Mouse (Mus musculus) monocyte, adult 2 months (primary cell): ENCODE measurements around the gene Med13l.

Source experiments
- DNase-seq, 2 experiments: peaks; one replicate each; pipeline ENCODE4 v3.0.0; 2022; ENCODE audit warnings: low spot score in 2 of 2, low read depth in 1 of 2

Med13l gene

DNA sequence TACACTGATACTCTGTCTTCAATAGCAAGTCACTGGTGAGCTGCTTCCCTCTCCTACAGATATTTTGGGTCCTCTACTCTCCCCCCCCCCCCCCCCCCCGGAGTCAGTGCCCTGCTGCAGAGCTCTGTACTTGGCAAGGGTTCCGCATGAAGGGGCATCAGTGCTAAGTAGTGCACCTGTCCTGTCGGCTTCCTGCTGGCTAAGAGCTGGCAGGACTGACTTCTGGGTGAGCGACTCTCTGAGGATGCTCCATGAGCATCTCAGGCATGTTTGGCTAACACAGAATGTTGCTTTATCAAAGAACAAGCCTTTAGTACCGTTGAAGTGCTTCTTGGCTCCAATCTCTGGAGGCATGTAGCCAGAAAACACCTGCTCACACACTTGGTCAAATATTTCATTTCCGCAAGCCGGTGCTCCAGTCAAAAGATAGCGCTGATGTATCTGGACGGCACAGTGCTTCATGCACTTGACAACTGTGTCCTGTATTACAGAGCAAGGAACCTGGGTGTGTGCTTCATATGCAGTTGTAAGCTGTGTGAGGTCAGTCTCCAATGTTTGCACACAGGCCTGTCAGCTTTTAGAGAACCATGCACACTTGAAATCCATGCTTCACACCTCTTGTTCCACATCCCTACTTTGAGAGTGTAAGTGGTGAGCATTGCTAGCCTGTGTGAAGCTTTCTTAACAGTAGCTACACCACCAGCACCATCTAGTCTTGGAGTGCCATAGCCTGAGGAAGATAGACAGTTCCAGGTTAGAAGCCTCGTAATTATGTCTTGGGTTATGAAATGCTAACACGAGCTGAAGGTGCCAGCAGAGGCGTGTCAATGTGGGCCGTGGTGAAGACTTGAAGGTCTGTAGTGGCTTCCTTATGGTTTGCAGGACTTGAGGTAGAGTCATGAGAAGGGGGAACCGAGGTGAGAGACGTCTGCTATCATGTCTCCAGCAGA, 128.7 kb downstream of the Med13l start:
- no peak for DNase-seq

DNA sequence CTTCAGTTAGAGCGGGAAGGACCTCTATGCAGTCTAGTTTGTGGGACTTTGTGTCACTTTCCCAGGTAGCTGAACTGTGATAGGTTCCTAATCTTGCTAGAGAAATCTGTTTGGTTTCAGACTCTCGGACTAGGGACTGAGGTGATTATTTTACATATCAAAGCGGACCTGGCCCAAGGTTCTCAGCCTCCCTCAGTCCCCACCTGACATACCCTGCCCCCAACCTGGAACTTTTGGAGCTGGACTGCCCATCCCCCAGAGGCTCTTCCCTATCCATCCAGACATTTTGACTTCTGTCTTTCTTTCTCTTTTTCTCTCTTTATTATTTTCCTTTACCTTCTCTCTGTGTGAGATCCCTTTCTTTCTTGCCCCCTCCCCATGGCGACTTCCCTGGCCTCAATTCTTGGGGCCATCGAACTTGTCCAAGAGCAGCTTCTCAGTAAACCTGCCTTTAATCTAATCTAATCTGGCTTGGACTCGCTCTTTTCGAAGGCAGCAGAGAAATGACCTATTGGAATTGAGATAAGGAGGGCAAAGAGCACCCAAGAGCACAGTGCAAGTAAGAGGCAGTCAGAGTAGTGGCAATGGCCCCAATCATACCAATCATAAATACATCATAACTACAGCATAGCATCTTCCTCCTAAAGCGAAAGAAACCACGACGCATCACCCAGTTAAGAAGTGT, 130.7 kb downstream of the Med13l start:
- no peak for DNase-seq

DNA sequence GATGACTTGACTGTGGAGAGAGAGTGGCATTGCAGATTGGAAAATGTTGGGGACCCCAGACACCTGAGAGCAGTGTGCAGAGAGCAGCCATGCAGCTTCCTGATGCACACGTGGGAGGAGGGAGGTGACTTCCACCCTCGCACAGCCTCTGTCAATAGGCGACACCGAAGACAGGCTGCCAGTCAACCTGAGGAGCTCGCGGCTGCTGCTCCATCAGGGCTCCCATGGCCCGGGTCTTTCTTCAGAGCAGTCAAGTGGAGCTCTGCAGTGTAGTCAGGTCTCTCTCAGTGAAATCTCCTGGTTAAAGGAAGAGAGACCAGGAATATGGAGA, 131.2 kb downstream of the Med13l start:
- no peak for DNase-seq

DNA sequence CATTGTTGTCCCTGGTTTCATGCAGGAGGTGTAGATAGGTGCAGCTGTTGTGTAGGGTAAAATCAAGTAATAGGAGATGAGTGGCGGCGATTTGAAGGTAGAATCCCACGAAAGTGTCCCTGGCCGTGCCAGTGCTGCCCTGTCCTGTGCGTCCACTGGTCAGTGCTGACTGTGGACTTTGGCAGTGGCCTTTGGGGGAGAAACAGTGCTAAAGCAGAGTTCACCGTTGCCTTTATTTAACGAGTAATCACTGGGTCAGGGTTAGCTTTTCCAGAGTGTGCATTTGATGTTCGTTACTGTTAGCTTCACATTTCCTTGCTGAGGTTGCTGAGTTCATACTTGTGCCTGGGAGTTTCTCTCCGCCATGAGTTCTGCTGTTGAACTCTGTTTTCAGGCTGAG, 133.5 kb downstream of the Med13l start:
- no peak for DNase-seq

DNA sequence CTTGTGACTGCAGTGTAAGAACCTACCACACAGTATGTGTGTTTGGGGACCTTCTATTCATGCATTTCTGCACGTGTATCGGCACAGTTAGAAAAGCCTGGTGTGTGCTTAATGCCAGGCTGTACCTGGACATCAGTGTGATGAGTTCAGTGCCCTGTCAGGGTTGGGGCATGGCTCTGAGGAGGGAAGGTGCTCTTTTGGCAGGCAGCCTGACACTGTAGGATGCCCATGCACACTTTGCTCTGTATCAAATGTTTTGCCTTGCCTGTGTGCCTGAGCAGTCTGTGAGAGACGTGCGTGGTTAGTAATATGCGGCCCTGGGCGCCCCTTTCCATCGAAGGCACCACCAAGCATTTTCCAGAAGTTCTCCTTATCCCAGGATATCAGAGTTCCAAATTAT, 136.6 kb downstream of the Med13l start:
- no peak for DNase-seq

DNA sequence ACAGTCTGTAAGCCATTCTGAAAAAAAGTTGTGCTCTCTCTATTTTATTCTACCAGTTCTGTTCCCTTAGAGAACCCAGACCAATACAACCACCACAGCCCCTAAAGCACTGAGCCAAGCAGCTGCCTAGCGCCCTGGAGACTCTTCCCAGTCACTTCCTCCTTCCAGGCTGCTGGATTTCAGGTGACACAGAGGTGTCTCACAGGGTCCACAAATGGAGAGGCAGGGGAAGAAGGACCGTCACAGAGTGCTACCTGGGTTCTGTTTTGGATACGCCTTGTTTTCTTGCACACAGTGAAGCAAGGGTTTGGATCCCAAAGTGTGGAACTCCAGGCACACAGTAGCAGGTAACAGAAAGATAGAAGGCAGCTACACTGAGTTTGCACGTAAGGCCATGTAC, 140.5 kb downstream of the Med13l start:
- DNase-seq, result no peak

DNA sequence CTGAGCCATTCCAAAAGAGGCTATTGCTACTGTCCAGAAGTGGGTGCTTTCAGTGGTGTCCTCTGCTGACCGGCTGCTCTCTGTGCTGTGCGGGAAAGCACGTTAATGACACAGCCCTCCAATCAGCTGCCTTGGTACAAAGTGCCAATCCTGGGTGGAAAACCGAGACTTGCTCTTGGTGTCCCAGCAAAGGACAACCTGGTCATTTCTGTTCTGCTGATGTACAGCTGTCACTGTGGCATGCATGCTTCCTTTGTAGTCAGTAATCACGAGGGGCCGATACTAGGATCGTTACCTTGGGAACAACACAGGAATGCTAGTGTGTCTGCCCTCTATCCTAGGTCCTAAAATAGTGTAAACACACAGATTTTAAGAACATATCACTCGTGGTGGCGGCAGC, 142.2 kb downstream of the Med13l start:
- no peak for DNase-seq

DNA sequence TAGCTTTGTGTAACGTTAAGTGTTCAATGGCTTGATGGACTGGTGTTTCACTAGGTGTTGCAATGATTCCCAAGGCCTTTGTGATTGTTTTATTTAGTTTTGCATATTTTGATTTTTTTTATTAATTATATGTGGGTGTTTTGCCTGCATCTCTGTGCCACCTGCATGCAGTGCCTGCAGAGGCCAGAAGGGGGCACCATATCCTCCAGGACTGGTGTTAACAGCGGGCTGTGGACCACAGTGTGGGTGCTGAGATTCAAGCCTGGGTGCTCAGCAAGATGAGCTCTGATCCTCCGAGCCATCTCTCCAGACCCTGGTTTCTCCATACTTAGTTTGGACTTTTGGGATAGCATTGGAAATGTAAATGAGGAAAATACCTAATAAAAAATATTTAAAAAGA, 143.7 kb downstream of the Med13l start:
- peak in 1 of 2 experiments; percentile 27 for DNase-seq

DNA sequence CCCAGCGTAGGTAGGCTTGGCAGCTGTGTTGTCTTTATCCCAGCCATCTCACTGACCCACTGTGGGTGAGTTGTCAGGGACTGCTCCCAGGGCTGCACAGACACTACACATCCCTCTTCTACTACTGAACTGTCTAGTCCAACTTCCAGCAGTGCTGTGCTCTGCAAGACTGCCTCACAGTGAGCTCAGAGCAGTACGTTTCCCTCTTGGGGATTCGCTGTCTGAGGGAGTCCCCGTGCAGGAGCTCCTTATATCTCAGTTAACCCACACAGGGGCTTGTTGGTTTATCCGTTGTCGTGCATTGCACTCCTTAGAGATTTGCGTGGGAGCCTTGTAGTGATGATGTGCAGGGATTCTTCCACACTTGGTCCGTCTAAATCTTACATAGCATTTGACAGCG, 144.5 kb downstream of the Med13l start:
- no peak for DNase-seq

DNA sequence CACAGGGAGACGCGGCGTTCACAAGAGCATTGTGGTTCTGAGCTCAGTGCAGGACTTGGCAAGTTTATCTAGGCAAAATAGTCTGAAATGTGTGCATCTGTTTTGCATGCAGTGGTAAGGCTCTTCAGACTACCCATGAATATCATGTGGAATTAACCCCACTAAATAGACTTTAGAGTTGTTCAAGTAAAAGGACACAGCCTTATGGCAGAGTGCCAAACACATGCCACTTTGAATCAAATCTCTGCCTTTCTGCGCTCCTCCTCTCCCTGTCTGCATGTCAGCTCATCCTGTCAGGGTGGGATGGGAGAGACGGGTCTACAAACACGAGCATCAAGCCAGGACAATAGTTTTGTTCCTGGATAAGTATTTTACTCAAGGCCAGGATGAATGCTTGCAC, 145.5 kb downstream of the Med13l start:
- DNase-seq, result no peak

DNA sequence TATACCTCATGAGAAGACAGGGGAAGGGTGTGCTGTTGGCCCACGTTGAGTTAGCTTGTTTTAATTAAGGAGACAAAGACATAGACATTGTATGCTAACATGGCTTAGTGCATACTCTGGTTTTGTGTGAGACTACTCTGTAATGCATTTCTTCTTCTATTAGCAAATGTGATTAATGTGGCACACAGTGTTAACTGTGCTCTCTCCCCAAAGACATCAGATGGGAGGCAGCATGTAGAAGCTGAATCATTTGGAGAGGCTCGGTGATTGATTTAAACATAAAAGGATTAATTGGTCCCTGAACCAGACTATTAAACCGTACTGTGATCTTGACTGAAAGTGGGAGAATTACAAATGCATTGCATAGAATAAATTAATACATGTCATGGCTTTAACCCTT, 145.9 kb downstream of the Med13l start:
- DNase-seq, result no peak

DNA sequence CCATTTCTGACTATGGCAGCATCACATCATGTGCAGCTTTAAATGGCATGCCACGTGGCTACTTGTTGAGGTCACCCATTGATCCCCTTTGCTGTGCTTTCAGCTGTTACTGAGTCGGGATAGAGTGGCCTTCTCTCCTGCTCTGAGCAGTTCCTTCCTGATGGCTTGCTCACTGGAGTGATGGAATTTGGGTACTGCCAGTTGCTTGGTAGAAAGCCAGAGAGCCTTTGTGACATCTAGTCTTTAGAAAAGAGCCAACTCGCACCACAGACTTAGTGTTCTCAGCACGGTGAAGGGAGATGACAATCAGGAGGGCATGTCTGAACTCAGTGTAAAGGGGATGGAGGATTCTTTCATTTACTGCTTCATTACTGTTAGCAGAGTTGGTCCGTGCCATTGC, 147.0 kb downstream of the Med13l start:
- DNase-seq, result no peak

DNA sequence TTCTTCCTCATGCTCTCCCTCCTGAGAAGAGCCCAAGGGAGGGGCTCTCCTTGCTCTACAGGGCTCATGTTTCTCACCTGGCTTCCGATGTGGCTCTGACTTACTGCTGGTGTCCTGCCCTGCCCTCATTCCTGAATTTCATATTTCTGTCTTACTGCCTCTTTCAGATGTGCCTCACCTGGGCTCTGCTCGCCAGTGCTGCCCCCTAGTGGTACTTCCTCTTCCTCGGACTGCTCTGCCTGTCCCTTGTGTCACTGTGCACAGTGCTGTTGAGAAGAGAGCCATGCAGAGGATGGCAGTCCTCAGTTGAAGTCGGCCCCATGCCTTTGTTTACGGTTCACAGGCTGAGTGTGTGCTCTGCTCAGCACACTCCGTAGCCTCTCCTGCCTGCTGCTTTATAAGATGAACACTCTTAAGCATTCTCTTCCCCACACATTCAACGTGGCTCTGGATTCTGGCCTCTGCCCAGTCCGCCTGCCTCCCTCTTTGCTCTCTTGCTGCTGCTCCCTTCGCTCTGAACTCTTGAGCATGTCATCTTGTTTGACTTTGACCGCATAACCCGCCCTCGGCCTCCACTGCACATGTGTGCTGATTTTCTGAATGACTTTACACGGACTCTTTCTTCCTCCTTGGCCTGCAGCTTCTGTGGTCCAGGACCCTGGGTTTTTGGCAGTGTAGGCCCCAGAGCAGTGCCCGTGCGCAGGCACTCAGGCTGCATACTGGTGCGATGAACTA, 147.9 kb downstream of the Med13l start:
- peak in 1 of 2 experiments; percentile 26 for DNase-seq

DNA sequence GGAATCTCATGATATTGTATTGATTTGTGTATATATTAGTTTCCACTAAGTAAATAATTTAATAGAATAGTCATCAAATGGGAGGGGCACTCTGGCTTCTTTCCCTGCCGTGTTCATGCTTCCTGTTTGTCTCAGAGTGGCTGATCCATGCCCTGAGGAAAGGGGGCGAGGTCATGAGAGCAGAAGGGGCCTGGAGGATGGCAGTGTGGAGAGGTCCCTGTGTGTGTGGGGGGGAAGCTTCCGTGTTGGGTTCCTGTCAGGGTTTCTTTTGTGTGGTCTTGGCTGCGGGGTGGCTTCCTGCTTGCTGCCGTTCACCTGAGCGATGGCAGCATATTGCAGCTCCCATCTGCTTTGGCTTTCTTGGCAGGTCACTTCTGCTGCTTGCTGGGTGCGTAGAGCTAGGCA, 149.4 kb downstream of the Med13l start:
- no peak for DNase-seq

DNA sequence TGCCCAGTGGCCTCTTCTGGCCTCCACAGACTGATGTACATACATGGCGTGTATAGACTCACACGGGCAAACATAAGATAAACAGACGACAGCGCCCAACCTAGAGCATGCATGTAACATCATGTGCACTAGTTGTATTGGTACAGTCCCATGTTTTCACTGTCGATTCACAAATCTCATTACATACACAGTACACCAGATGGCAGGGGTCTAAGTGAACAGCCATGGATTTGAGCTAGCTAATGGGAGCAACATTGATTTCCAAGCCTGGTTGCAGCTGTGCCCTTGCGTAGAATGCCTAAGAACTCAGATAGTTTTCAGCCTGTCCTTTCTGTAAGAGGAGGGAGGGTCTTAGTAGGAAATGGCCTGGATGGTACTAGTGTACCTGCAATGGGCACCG, 155.0 kb downstream of the Med13l start:
- no peak for DNase-seq

DNA sequence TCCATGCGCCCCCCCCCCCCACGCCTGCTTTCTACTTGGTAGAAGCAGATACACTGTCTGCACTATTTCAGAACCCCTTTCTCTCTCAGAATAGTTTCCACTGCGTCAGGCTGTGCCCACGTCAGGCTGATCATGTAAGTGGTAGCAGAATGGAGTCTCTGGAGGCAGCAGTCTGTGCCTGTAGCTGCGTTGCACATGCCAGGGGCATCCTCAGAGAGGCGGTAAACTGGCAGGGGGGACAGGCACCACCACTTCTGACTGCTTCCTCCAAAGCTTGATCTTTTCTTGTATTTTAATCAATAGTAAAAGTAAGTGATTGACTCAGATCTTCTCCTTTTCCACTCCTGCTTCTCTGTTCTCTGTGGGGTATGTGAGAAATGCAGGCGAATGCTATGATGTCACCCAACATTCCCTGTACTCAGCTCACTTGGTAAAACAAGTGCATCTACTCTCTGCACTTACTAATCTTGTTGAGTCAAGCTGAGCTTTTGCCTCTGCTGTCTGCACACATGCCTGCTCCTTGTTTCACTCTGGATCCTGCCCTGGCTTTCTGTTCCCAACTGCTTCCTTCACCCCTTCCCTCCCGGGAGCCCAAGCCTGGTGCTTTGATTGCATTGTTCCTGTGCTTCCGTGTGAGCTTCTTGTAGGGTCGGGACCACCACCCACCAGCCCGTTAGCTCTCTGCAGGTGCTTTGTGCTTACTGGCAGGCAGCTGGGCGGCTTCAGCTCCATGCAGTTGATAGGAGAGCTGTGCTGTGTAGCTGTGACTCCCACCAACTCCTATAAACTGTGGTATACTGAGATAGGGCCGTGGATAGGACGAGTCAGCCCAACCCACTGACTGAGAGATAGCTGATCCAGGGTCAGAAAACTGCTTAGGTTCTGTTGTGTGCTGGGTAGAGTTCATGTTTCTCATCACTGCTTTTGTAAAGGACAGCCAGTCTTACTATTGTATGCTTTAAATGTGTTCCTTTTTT, 156.1 kb downstream of the Med13l start:
- no peak for DNase-seq

DNA sequence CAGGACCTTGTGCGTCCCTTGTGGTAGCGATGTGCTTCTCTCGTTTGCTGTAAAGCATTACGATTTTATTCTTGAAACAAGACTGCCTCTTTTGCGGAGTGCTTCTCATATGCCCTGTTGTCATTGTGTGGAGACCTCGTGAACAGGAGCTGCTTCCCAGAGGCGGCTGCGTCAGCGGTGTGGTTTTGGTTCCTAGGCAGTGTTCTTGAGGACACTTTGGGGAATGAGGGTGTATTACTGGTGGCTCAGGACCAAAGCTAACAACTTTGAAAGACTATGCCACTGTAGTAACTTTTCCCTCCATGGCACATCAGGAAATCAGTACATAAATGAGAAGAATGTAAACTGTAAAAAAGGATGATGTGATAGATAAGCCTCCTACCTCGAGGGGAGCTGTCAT, 157.0 kb downstream of the Med13l start:
- no peak for DNase-seq

DNA sequence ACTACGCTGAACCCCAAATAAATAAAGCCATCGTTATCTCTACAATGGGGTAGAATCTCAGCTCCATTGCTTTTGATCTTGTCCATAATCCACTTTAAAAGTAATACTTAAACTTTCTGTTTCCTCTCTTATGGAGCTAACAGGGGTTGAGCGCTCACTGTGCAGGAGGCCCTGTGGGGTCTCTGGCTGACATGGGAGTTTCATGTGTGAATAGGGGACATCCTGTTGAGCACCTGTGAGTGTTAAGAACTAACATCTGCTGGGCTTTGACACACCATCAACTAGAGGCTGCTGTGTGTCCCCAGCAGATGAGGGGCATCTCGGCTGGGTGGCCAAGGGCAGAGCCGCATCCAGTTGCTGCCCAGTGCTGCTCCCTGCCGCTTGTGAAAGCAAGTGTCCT, 157.6 kb downstream of the Med13l start:
- no peak for DNase-seq

DNA sequence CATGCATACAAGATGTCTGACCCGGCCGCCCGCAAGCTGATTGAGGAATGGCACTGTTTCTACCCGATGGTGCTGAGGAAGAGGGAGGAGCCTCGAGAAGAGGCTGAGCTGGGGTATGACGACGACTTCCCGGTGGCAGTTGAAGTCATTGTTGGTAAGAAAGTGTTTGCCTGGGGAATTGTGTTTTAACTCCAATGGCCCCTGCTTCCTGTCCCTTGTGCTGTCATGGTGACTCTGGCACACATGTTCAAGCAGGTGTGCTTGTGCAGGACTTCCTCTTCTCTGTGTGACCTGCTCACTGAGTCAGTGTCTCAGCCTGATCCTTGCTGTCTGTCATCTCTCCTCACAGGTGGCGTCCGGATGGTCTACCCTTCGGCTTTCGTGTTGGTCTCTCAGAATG, 160.9 kb downstream of the Med13l start:
- DNase-seq, result no peak

DNA sequence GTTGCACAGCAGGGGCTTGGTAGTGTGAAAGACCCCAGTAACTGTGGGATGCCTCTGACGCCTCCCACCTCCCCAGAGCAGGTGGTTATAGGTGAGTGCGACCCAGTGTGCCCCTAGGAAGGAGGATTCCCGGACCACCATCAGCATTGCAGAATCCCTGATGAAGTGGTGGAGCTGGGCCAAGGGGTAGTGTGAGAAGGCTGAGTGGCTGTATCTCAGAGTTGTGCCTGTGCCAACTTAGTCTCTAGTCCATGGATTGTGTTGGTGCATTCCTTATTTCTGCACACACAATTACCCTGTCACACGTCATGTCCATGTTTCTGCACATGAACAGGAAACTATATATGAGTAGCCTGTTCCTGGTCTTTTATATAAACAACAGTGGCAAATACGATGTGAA, 161.4 kb downstream of the Med13l start:
- no peak for DNase-seq

DNA sequence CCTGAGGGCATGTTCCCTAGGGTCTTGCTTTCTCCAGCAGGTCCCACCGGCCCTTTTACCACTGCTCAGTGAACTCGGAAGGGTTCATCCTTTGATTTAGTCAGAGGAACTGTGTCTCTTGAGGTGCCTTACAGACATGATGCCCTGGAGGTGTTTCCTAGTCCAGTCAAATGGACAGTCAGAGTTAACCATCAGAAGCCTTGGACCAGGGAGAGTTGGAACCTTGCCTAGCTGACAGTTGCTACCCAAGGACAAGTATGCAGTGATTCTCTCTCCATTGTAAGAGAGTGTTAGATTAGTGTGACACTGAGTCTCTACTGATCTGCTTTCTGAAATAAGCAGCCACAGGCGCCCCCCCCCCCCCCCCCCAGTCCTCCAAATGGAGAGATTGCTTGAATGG, 162.0 kb downstream of the Med13l start:
- DNase-seq, result no peak
